Mouse (Mus musculus) lung, embryonic 14.5 days (tissue): Measurements from ENCODE around the gene Ackr3. TPM values are rescaled to one million over a fixed set of nuclear protein-coding genes. Genes with fewer than 3 reads are reported as not detected.
A peak's percentile ranks its signal among the peaks of the same experiment; 100 is the strongest.

Source experiments
- ATAC-seq: fragments of 200-750 bp; cut with Nextera tagmentation; 2 replicates; pipeline ENCODE4 v1.8.0; 2017; ENCODE audit warnings: mild to moderate bottlenecking, moderate TSS enrichment, moderate library complexity; ENCODE audit not compliant: insufficient read depth
- DNase-seq: peaks from one replicate; pipeline ENCODE4 v3.0.0-alpha.2; 2015
- H3K27ac ChIP-seq: fragments of 300-500 bp; sonication (generic); 2 replicates; pipeline ENCODE4 v1.5.1; 2014; ENCODE audit warnings: low read depth, mild to moderate bottlenecking, moderate library complexity
- H3K27me3 ChIP-seq: fragments of 300-500 bp; sonication (generic); 2 replicates; pipeline ENCODE4 v1.6.1; 2014; ENCODE audit warnings: low read length, control low read depth; ENCODE audit not compliant: insufficient read depth
- H3K36me3 ChIP-seq: fragments of 300-500 bp; sonication (generic); 2 replicates; pipeline ENCODE4 v1.6.1; 2014; ENCODE audit warnings: control low read depth; ENCODE audit not compliant: insufficient read depth
- H3K4me1 ChIP-seq: fragments of 300-500 bp; sonication (generic); 2 replicates; pipeline ENCODE4 v1.6.1; 2014; ENCODE audit warnings: antibody characterized with exemption, control low read depth; ENCODE audit not compliant: insufficient read depth
- H3K4me2 ChIP-seq: fragments of 300-500 bp; sonication (generic); 2 replicates; pipeline ENCODE4 v1.6.1; 2014; ENCODE audit warnings: mild to moderate bottlenecking
- H3K4me3 ChIP-seq: fragments of 300-500 bp; sonication (generic); 2 replicates; pipeline ENCODE4 v1.5.1; 2014; ENCODE audit warnings: low read depth, low read length
- H3K9ac ChIP-seq: fragments of 300-500 bp; sonication (generic); 2 replicates; pipeline ENCODE4 v1.6.1; 2014
- H3K9me3 ChIP-seq: fragments of 300-500 bp; sonication (generic); 2 replicates; pipeline ENCODE4 v1.6.1; 2016; ENCODE audit warnings: low read depth, low read length, control low read depth
- CTCF ChIP-seq: IDR thresholded peaks from 2 replicates; pipeline ENCODE4 v1.5.1; 2016; ENCODE audit warnings: antibody characterized with exemption, low read depth
- WGBS: fragments of 180-500 bp; shearing (Covaris S2); extraction: QIAGEN DNeasy Blood & Tissue Kit; methylation state at CpG from one replicate; pipeline ENCODE4 v1.1.7; 2014; 5-methylcytosine and 5-hydroxymethylcytosine counted together
- polyA plus RNA-seq: library from polyadenylated mRNA; unstranded; fragments of >200 nt; fragmentation: Nextera tagmentation; extraction: Ambion mirVana; gene quantifications from 2 replicates; pipeline ENCODE4 v1.2.1, GENCODE M21; 2014

Gene Ackr3
- polyA plus RNA-seq, 1 experiment from 2014 or later = 22.6 TPM

GRCm38 (mm10) chr1:90174338-90174737 lies 29.4 kb upstream of the Ackr3 start:
- Histone ChIP-seq H3K4me3 (no peak overlapping the region), H3K27ac (no peak overlapping the region), H3K4me1 (no peaks in the 10 kb centered on the region), H3K36me3 (no peaks in the 10 kb centered on the region), H3K4me2 (no peak overlapping the region), H3K9ac (no peak overlapping the region), H3K9me3 (no peaks in the 10 kb centered on the region), H3K27me3 (no peaks in the 10 kb centered on the region)
- no peak for TF ChIP-seq CTCF
- ATAC-seq (no peak), DNase-seq (no peak)
- WGBS = 57% methylated on average over 8 of the region's 8 CpGs

- ATAC-seq = no peak
- Histone ChIP-seq H3K9me3 (no peaks in the 10 kb centered on the region), H3K27me3 (no peaks in the 10 kb centered on the region), H3K4me1 (no peaks in the 10 kb centered on the region), H3K9ac (no peak overlapping the region), H3K36me3 (no peaks in the 10 kb centered on the region), H3K4me3 (no peak overlapping the region), H3K4me2 (no peak overlapping the region), H3K27ac (no peak overlapping the region)
- WGBS = 46% methylated on average over 7 of the region's 7 CpGs
- TF ChIP-seq CTCF = no peak
- DNase-seq = peak; percentile 72
These were observed 27.6 kb upstream of the Ackr3 start for GRCm38 (mm10) chr1:90176223-90176622.

GRCm38 (mm10) chr1:90177565-90177964 lies 26.2 kb upstream of the Ackr3 start:
- H3K4me1 ChIP-seq = no peaks in the 10 kb centered on the region
- no peaks in the 10 kb centered on the region for H3K9me3 ChIP-seq
- no peaks in the 10 kb centered on the region for H3K36me3 ChIP-seq
- H3K4me2 ChIP-seq = no peak overlapping the region
- no peak overlapping the region for H3K27ac ChIP-seq
- H3K27me3 ChIP-seq = no peaks in the 10 kb centered on the region
- ATAC-seq (no peak), DNase-seq (no peak)
- H3K4me3 ChIP-seq = no peak overlapping the region
- H3K9ac ChIP-seq = no peak overlapping the region
- no peak for TF ChIP-seq CTCF

- Histone ChIP-seq H3K4me3 (no peak overlapping the region), H3K27ac (no peak overlapping the region), H3K9ac (no peak overlapping the region), H3K9me3 (no peaks in the 10 kb centered on the region), H3K4me1 (no peaks in the 10 kb centered on the region), H3K27me3 (no peaks in the 10 kb centered on the region), H3K36me3 (no peaks in the 10 kb centered on the region), H3K4me2 (no peak overlapping the region)
- DNase-seq (no peak), ATAC-seq (no peak)
- no peak for TF ChIP-seq CTCF
- WGBS = 33% methylated on average over 5 of the region's 5 CpGs
These were observed 25.8 kb upstream of the Ackr3 start for GRCm38 (mm10) chr1:90177978-90178377.

- no peak for TF ChIP-seq CTCF
- Histone ChIP-seq H3K9ac (no peak overlapping the region), H3K4me3 (no peak overlapping the region), H3K27me3 (no peaks in the 10 kb centered on the region), H3K4me1 (no peaks in the 10 kb centered on the region), H3K36me3 (no peaks in the 10 kb centered on the region), H3K27ac (no peak overlapping the region), H3K4me2 (no peak overlapping the region), H3K9me3 (no peaks in the 10 kb centered on the region)
- DNase-seq (no peak), ATAC-seq (no peak)
- 69% methylated on average over 7 of the region's 7 CpGs for WGBS
These were observed 23.3 kb upstream of the Ackr3 start for GRCm38 (mm10) chr1:90180479-90180878.

- WGBS = 77% methylated on average over 12 of the region's 12 CpGs
- TF ChIP-seq CTCF = no peak
- H3K4me1 ChIP-seq = no peaks in the 10 kb centered on the region
- H3K4me3 ChIP-seq = no peak overlapping the region
- H3K9ac ChIP-seq = no peak overlapping the region
- DNase-seq = no peak
- ATAC-seq = no peak
- H3K27me3 ChIP-seq = no peaks in the 10 kb centered on the region
- H3K27ac ChIP-seq = no peak overlapping the region
- no peak overlapping the region for H3K4me2 ChIP-seq
- H3K36me3 ChIP-seq = no peaks in the 10 kb centered on the region
- H3K9me3 ChIP-seq = no peaks in the 10 kb centered on the region
These were observed 22.6 kb upstream of the Ackr3 start for GRCm38 (mm10) chr1:90180966-90181699.

- H3K27ac ChIP-seq = no peak overlapping the region
- no peak overlapping the region for H3K4me3 ChIP-seq
- no peaks in the 10 kb centered on the region for H3K9me3 ChIP-seq
- DNase-seq (no peak), ATAC-seq (no peak)
- no peak overlapping the region for H3K9ac ChIP-seq
- H3K4me2 ChIP-seq = no peak overlapping the region
- H3K27me3 ChIP-seq = no peaks in the 10 kb centered on the region
- no peaks in the 10 kb centered on the region for H3K4me1 ChIP-seq
- TF ChIP-seq CTCF = no peak
- H3K36me3 ChIP-seq = no peaks in the 10 kb centered on the region
- 65% methylated on average over 5 of the region's 5 CpGs for WGBS
These were observed 21.3 kb upstream of the Ackr3 start for GRCm38 (mm10) chr1:90182521-90182920.

- WGBS = 50% methylated on average over 6 of the region's 6 CpGs
- H3K4me3 ChIP-seq = no peak overlapping the region
- no peaks in the 10 kb centered on the region for H3K9me3 ChIP-seq
- ATAC-seq (no peak), DNase-seq (no peak)
- H3K27ac ChIP-seq = no peak overlapping the region
- TF ChIP-seq CTCF = no peak
- H3K27me3 ChIP-seq = no peaks in the 10 kb centered on the region
- no peaks in the 10 kb centered on the region for H3K4me1 ChIP-seq
- no peak overlapping the region for H3K9ac ChIP-seq
- H3K36me3 ChIP-seq = no peaks in the 10 kb centered on the region
- no peak overlapping the region for H3K4me2 ChIP-seq
These were observed 20.2 kb upstream of the Ackr3 start for GRCm38 (mm10) chr1:90183602-90184001.
